Mouse (Mus musculus) right cerebral cortex, postnatal 36 days (tissue): ENCODE measurements around the gene Zfp423.

Experiments used
- DNase-seq, 2 experiments: peaks; one replicate each; pipeline ENCODE4 v3.0.0; 2022; ENCODE audit warnings: low spot score in 2 of 2, mixed read lengths in 1 of 2

The Zfp423 gene

GRCm38 (mm10) chr8:87619529-87619928, 339.9 kb downstream of the Zfp423 start:
- DNase-seq = no peak

- peak; percentile 4 to 22 for DNase-seq
Observed at GRCm38 (mm10) chr8:87619118-87619517, 340.3 kb downstream of the Zfp423 start.

- no peak for DNase-seq
Observed at GRCm38 (mm10) chr8:87613701-87614100, 345.7 kb downstream of the Zfp423 start.
